Mouse (Mus musculus) limb, embryonic 11.5 days (tissue): ENCODE results near the gene Osgepl1. TPM values are rescaled to one million over a fixed set of nuclear protein-coding genes. Genes with fewer than 3 reads are reported as not detected.
"Not testable (repeated sequence)": the region's sequence is repeated elsewhere in the genome, so short reads cannot be mapped to it uniquely, and the experiment has no call there.

ENCODE experiments used
- ATAC-seq: fragments of 200-750 bp; cut with Nextera tagmentation; 2 replicates; pipeline ENCODE4 v1.8.0; 2017; ENCODE audit warnings: low read depth; ENCODE audit not compliant: insufficient number of reproducible peaks, low FRiP score, low TSS enrichment
- DNase-seq: peaks from one replicate; pipeline ENCODE4 v3.0.0-alpha.2; 2015; ENCODE audit warnings: low spot score
- H3K27ac ChIP-seq: fragments of 300-500 bp; sonication (generic); replicated peaks from 2 replicates; pipeline ENCODE4 v1.5.1; 2014; ENCODE audit warnings: low read depth, mild to moderate bottlenecking, low read length
- H3K27me3 ChIP-seq: fragments of 300-500 bp; sonication (generic); 2 replicates; pipeline ENCODE4 v1.6.1; 2014; ENCODE audit warnings: mild to moderate bottlenecking, low read length, mixed read lengths; ENCODE audit not compliant: control insufficient read depth, insufficient read depth
- H3K36me3 ChIP-seq: fragments of 300-500 bp; sonication (generic); 2 replicates; pipeline ENCODE4 v1.6.1; 2014; ENCODE audit warnings: mild to moderate bottlenecking, low read length, moderate library complexity, mixed read lengths; ENCODE audit not compliant: control insufficient read depth, insufficient read depth
- H3K4me1 ChIP-seq: fragments of 300-500 bp; sonication (generic); 2 replicates; pipeline ENCODE4 v1.6.1; 2014; ENCODE audit warnings: low read length, mixed read lengths; ENCODE audit not compliant: control insufficient read depth, insufficient read depth
- H3K4me2 ChIP-seq: fragments of 300-500 bp; sonication (generic); 2 replicates; pipeline ENCODE4 v1.6.1; 2014; ENCODE audit warnings: low read depth, mild to moderate bottlenecking, moderate library complexity; ENCODE audit not compliant: severe bottlenecking
- H3K4me3 ChIP-seq: fragments of 300-500 bp; sonication (generic); 2 replicates; pipeline ENCODE4 v1.5.1; 2014; ENCODE audit warnings: low read depth, low read length
- H3K9ac ChIP-seq: fragments of 300-500 bp; sonication (generic); 2 replicates; pipeline ENCODE4 v1.6.1; 2014; ENCODE audit warnings: mild to moderate bottlenecking, low read length
- H3K9me3 ChIP-seq: fragments of 300-500 bp; sonication (generic); 2 replicates; pipeline ENCODE4 v1.6.1; 2016; ENCODE audit warnings: low read length; ENCODE audit not compliant: control insufficient read depth
- WGBS: fragments of 180-500 bp; shearing (Covaris S2); extraction: QIAGEN DNeasy Blood & Tissue Kit; methylation state at CpG from one replicate; pipeline ENCODE4 v1.1.7; 2014; 5-methylcytosine and 5-hydroxymethylcytosine counted together
- polyA plus RNA-seq: library from polyadenylated mRNA; unstranded; fragments of >200 nt; fragmentation: Nextera tagmentation; extraction: Ambion mirVana; gene quantifications from 2 replicates; pipeline ENCODE4 v1.2.1, GENCODE M21; 2014

Osgepl1 gene
- polyA plus RNA-seq, 1 experiment from 2014 or later = 21.6 TPM

GRCm38 (mm10) chr1:53321662-53322344, 8.4 kb downstream of the Osgepl1 start:
- 93% methylated on average over 4 of the region's 4 CpGs for WGBS
- Histone ChIP-seq H3K27me3 (no peaks in the 10 kb centered on the region), H3K4me2 (no peak overlapping the region), H3K9me3 (no peaks in the 10 kb centered on the region), H3K4me1 (no peaks in the 10 kb centered on the region), H3K4me3 (no peak overlapping the region), H3K36me3 (no peaks in the 10 kb centered on the region; the same call in 1 of the 2 replicates), H3K9ac (no peak overlapping the region), H3K27ac (no peak overlapping the region)
- ATAC-seq (no peak), DNase-seq (no peak)

- no peak overlapping the region for H3K27ac ChIP-seq
- no peak for ATAC-seq
- H3K9ac ChIP-seq = no peak overlapping the region
- H3K27me3 ChIP-seq = no peaks in the 10 kb centered on the region
- no peak for DNase-seq
- H3K36me3 ChIP-seq = no peaks in the 10 kb centered on the region; the same call in 1 of the 2 replicates
- no peak overlapping the region for H3K4me2 ChIP-seq
- 89% methylated on average over 5 of the region's 5 CpGs for WGBS
- H3K4me1 ChIP-seq = no peaks in the 10 kb centered on the region
- H3K9me3 ChIP-seq = no peaks in the 10 kb centered on the region
- H3K4me3 ChIP-seq = no peak overlapping the region
These were observed 9.8 kb downstream of the Osgepl1 start for GRCm38 (mm10) chr1:53323254-53323653.

DNA sequence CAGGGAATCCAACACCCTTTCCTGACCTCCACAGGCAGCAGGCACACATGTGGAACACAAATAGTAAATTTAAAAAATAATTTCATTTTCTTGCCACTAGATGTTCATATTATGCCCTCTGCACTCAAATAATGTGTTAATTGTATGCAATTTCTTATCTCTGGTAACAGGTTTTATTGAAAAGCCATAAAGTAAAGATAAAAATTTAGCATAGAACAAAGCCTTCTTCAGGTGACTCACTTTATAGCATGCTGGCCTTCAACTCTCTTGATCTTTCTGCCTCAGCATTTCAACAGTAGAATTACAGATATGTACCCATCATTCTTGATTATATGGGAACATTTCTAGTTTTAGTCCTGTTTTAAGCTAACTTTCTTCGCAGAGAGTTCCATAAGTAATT, 10.9 kb downstream of the Osgepl1 start:
- Histone ChIP-seq H3K27me3 (no peaks in the 10 kb centered on the region), H3K27ac (no peak overlapping the region), H3K4me2 (no peak overlapping the region), H3K9ac (no peak overlapping the region), H3K4me3 (no peak overlapping the region), H3K4me1 (no peaks in the 10 kb centered on the region), H3K9me3 (no peaks in the 10 kb centered on the region), H3K36me3 (no peaks in the 10 kb centered on the region; the same call in 1 of the 2 replicates)
- no peak for ATAC-seq
- 90% methylated on average over 1 of the region's 1 CpGs for WGBS
- no peak for DNase-seq

- no peaks in the 10 kb centered on the region for H3K27me3 ChIP-seq
- ATAC-seq = no peak
- H3K4me3 ChIP-seq = no peak overlapping the region
- no peak for DNase-seq
- WGBS = 90% methylated on average over 5 of the region's 5 CpGs
- no peaks in the 10 kb centered on the region for H3K9me3 ChIP-seq
- no peaks in the 10 kb centered on the region for H3K4me1 ChIP-seq
- H3K27ac ChIP-seq = no peak overlapping the region
- no peak overlapping the region for H3K4me2 ChIP-seq
- no peak overlapping the region for H3K9ac ChIP-seq
- no peaks in the 10 kb centered on the region; the same call in 1 of the 2 replicates for H3K36me3 ChIP-seq
These were observed 11.5 kb downstream of the Osgepl1 start for GRCm38 (mm10) chr1:53324827-53325494.

DNA sequence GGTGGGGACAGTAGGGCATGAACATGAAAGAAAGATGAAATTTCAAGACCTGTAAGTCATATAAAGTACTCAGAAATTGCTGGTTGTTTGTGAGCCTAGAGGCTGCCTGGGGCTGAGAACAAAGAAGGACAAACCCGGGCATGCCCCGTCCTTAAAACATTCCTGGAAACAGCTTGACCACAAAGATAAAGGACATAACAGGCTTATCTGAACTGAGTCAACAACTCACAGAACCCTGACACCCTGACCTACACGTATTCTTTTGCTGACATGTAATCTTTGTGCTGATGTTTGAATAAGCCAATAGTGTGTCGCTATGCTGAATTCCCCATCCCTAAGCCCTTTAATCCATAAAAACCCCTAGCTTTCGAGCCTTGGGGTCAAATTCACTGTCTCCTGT, 20.1 kb downstream of the Osgepl1 start:
- ATAC-seq, H3K27me3 ChIP-seq, H3K4me3 ChIP-seq, H3K4me2 ChIP-seq, H3K27ac ChIP-seq, H3K4me1 ChIP-seq, H3K9ac ChIP-seq, H3K9me3 ChIP-seq, DNase-seq, H3K36me3 ChIP-seq: not testable (repeated sequence)
- WGBS = 83% methylated on average over 5 of the region's 5 CpGs

- no peaks in the 10 kb centered on the region for H3K4me1 ChIP-seq
- no peak overlapping the region for H3K27ac ChIP-seq
- H3K9ac ChIP-seq = no peak overlapping the region
- no peak overlapping the region for H3K4me2 ChIP-seq
- ATAC-seq (no peak), DNase-seq (no peak)
- H3K27me3 ChIP-seq = no peaks in the 10 kb centered on the region
- H3K4me3 ChIP-seq = no peak overlapping the region
- no peaks in the 10 kb centered on the region for H3K9me3 ChIP-seq
- H3K36me3 ChIP-seq = no peaks in the 10 kb centered on the region
These were observed 22.0 kb downstream of the Osgepl1 start for GRCm38 (mm10) chr1:53335465-53335864.

- H3K36me3 ChIP-seq, H3K4me3 ChIP-seq, ATAC-seq, H3K4me2 ChIP-seq, H3K4me1 ChIP-seq, DNase-seq, H3K27ac ChIP-seq, H3K9me3 ChIP-seq, H3K27me3 ChIP-seq, H3K9ac ChIP-seq: not testable (repeated sequence)
- 70% methylated on average over 2 of the region's 2 CpGs for WGBS
These were observed 24.0 kb downstream of the Osgepl1 start for GRCm38 (mm10) chr1:53337403-53337802.

DNA sequence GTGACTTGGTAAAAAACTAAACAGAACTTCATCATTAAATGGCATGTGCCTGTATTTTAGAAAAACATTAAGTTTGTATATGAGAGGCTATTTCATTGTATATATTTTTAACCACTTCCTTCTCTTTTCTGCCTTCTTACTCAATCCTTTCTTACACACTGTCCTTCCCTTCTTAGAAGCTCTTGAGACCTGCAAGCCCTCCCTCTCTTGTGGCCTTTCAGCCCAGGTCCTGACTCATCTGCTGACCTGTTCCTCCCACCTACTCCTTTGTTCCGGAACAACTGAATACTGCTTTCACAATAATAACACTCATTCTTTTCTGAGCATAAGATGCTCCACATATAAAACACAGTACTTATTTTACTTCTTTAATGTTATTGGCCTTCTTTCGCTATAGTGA, 27.6 kb downstream of the Osgepl1 start:
- no peak overlapping the region for H3K27ac ChIP-seq
- no peak for ATAC-seq
- peaks cover 5% of the 10 kb centered on the region for H3K36me3 ChIP-seq

More for the DNA sequence above, 27.6 kb downstream of the Osgepl1 start:
- no peaks in the 10 kb centered on the region for H3K4me1 ChIP-seq
- DNase-seq = no peak
- no peak overlapping the region for H3K9ac ChIP-seq
- H3K27me3 ChIP-seq = no peaks in the 10 kb centered on the region
- no peaks in the 10 kb centered on the region for H3K9me3 ChIP-seq
- H3K4me2 ChIP-seq = no peak overlapping the region
- no peak overlapping the region for H3K4me3 ChIP-seq
- WGBS = 96% methylated on average over 2 of the region's 2 CpGs
